Mouse (Mus musculus) T-helper 2 cell (primary cell): ENCODE measurements around the gene Tox2.

Source experiments
- in situ Hi-C: fragments of 300-600 bp; cut with MboI, MseI; formaldehyde crosslinking; loops from one replicate; pipeline ENCODE4 v1.15.1; 2025; ENCODE audit warnings: high pct_unique_total_duplicates

The Tox2 gene

GRCm38 (mm10) chr2:163202884-163203634 is at the start of gene Tox2:
Gene Tox2 (plus strand): TSS chr2:163203125.
- in situ Hi-C loops: no loop called here

DNA sequence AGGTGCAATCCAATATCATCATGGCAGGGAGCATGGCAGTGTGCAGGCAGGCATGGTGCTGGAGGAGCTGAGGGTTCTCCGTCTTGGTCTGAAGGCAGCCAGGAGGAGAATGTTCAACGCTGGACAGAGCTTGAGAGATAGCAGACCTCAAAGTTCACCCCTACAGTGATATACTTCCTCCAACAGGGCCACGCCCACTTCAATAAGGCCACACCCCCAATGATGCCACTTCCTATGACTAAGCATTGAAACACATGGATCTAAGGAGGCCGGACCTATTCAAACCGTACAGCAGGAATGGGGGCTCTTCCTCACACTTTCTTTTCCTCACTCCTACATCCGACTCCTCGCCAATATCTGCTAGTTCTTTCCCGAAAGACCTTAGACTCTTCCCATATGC is 48.3 kb upstream of the Tox2 start:
- in situ Hi-C loops: no loop called here

DNA sequence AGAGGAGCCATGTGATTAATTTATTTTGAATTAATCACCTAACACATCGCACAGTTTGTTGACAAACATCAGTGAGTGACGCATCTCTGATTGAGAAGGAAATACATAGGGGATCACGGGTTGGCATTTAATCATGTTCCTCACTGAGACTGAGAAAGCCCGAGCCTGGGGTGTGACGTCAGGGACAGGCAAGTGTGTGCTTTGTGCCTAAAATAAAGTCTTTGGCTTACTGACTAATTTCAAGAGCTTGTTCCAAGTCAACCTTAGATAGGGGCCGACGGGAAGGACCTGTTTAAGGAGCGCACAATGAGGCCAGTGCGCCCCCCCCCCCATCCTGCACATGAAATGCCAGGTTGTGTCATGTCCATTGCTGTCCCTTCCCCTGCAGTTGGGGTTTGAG is 43.9 kb upstream of the Tox2 start:
- in situ Hi-C loops: no loop called here

GRCm38 (mm10) chr2:163164461-163164990 is 38.4 kb upstream of the Tox2 start:
- in situ Hi-C loops: loop anchor here (5.0 kb wide), 1 partner anchor 33 kb away; no protein-coding TSS in a partner anchor

- in situ Hi-C loops: no loop called here
These were observed 36.7 kb upstream of the Tox2 start for GRCm38 (mm10) chr2:163166067-163166805.

GRCm38 (mm10) chr2:163171891-163172290 is 31.0 kb upstream of the Tox2 start:
- in situ Hi-C loops: no loop called here

DNA sequence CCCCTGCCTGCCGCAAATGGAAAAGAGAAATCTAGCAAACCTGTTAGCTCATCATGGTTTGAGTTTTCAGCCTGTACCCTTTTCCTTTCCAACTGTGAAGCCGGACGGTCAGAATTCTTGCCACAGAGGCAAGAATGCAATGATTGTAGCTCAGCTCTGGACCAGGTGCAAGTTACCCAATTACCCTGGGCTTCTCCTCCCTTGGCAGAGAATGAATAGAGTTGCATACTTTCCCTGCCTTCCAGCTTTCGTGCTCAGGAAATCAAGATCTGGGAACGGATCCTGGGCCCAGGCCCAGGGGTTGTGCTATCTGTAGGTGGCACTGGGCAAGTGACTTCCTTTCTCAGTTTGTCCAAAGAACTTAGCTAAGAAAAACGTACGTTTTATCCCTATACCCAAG is 28.9 kb upstream of the Tox2 start:
- in situ Hi-C loops: no loop called here

- in situ Hi-C loops: no loop called here
These were observed 27.1 kb upstream of the Tox2 start for GRCm38 (mm10) chr2:163175831-163176230.

- in situ Hi-C loops: no loop called here
These were observed 26.4 kb upstream of the Tox2 start for GRCm38 (mm10) chr2:163176502-163176901.

DNA sequence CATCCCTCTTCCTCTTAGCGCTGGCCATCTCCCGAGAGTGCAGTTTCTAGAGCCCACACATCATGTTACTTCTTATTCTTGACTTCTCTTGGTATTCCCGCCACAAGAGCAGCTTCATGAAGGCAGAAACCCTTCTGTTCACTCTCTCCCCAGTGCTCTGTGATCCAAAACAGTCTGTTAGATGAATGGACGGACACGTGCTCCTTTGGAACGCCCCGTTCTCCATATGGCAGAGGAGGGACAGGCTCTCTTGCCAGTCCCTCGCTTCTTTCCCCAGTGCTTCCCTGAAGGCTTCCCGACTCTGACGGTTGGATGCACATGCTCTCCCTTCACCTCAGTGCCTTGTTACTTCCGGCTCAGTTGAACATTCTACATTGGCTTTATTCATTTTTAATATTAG is 15.4 kb upstream of the Tox2 start:
- in situ Hi-C loops: no loop called here

DNA sequence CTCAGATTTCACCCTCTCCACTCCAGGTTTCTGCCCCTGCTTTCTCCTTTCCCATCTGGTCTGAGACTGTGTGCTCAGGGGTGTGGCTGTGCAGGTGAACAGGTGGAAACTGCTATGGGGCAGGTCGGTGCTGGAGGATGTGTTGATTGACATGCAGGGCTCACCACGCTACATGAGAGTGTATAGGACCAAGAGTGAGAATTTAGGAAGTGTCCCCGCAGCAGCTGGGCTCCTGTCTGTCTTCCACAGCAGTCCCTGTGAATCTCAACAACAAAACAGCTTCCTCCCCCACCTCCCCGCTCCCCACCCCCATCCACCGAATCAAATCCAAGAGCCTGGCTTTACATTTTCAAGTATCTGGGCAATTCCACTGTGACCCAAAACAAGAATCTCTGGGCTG is 13.3 kb upstream of the Tox2 start:
- in situ Hi-C loops: no loop called here

- in situ Hi-C loops: no loop called here
These were observed 12.9 kb upstream of the Tox2 start for GRCm38 (mm10) chr2:163190004-163190441.

- in situ Hi-C loops: no loop called here
These were observed 10.4 kb upstream of the Tox2 start for GRCm38 (mm10) chr2:163192485-163192884.

- in situ Hi-C loops: no loop called here
These were observed 8.9 kb upstream of the Tox2 start for GRCm38 (mm10) chr2:163194015-163194414.

- in situ Hi-C loops: no loop called here
These were observed 8.4 kb upstream of the Tox2 start for GRCm38 (mm10) chr2:163194543-163194942.

DNA sequence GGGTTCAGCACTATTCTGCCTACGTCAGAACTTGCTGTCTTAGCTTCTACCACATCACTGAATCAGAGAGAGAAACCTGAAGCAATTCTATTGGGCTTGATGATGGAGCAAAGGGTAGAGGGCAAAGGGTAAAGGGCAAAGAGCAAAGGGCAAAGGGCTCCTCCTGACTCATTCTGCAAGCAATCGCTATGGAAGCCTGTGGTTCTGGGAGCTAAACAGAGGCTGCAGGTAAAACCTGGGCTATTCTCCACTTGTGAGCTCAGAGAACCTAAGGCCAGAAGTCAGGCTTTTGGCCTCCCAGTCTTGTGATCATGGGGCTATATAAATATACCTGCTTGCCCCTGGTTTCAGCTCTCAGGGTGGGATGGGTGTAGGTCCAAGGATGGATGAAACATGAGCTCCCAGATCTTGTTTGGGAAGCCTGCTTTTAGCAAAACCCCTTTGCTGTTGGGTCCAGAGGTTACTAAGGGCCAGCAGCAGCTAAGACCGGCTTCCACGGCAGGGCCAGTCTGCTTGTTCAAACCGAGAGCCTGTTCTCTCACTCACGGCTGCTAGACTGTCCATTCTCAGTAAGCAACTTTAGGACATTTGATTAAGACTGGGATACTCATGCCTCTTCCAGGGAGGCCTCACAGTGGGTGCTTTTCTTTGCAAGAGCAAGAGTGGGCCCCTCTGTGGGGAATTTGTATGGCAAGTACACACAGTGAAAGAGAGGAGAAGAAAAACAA is 7.7 kb upstream of the Tox2 start:
- in situ Hi-C loops: loop anchor here (5.0 kb wide), 2 partner anchors 33 to 88 kb away; no protein-coding TSS in a partner anchor

- in situ Hi-C loops: loop anchor here (5.0 kb wide), 2 partner anchors 33 to 88 kb away; no protein-coding TSS in a partner anchor
These were observed 7.1 kb upstream of the Tox2 start for GRCm38 (mm10) chr2:163195834-163196145.

DNA sequence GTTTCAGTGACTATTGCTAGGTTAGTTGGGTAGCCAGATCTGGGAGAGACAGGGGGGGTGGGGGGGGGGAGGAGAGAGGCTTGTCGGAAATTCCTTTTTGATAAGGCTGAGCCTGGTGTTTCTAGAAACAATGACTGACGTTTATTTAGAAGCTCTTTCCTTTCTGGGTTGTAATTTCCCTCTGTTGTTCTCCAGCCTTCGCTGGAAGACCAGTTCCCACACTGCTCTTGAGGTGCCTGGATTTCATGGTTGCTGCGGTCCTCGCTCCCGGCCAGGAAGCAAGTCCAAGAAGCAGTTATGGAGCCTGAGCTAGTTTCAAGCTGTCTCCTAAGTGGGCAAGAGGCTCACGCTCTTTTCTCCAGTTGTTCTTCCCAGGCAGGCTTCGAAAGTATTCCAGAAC is 1.0 kb upstream of the Tox2 start:
- in situ Hi-C loops: no loop called here

DNA sequence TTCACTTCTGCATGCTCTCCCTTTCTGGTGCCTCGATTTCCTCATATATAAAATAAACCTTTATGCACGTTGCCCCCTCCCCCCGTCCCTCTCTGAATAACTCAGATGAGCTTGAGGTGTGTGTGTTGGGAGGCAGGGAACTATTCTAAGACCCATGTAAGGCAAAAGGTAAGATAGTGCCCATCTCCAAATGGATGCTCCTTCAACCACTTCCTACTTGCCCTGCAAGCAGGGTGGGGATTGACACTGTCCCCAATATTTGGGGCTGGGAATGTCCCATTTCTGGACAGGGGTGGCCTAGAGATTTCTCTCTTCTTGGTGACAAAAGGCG is 407 bp upstream of the Tox2 start:
- in situ Hi-C loops: no loop called here

GRCm38 (mm10) chr2:163203635-163204547 is 966 bp downstream of the Tox2 start:
- in situ Hi-C loops: no loop called here

DNA sequence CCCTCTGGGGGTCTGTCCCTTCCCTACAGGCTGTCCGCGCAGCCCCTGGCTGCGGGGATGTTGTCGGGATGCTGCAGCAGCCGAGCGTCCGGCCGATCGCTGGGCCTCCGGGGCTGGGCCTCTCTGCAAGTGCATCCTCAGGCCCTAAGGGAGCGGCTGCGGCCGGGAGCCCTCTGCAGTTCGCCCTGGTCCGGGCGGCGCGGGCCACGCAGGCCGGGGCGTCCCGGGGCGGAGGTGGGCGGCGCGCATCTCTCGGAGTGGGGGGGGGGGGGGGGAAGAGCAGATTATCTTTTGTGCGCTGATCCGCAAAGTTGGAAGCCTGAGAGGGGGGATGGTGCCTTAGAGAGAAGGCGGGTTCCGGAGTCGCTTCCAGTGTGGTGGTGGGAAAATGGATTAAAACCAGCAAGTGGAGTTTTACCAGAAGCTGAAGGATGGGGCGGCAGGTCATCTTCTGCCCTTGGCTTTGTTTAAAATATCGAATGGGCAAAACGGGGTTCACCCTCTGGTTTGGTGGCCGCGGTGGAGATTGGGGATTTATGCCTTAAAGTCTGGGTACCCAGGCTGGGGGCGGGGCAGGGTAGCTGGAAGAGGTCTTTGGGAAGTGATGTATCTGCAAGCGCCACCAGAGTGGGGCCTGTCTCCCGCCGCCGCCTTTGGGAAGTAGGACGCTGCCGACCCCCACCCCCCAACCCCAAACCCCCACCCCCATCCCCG is 1.8 kb downstream of the Tox2 start:
- in situ Hi-C loops: no loop called here
